Mouse (Mus musculus) limb, embryonic 12.5 days (tissue): ENCODE results near the gene Gnrhr. TPM values are rescaled to one million over a fixed set of nuclear protein-coding genes. Genes with fewer than 3 reads are reported as not detected.

Experiments
- ATAC-seq: fragments of 200-750 bp; cut with Nextera tagmentation; 2 replicates; pipeline ENCODE4 v1.8.0; 2017; ENCODE audit warnings: low read depth, moderate TSS enrichment; ENCODE audit not compliant: insufficient number of reproducible peaks, insufficient read depth, low FRiP score, low TSS enrichment
- H3K27ac ChIP-seq: fragments of 300-500 bp; sonication (generic); 2 replicates; pipeline ENCODE4 v1.5.1; 2016; ENCODE audit warnings: mild to moderate bottlenecking, moderate library complexity
- H3K27me3 ChIP-seq: fragments of 300-500 bp; sonication (generic); 2 replicates; pipeline ENCODE4 v1.6.1; 2016; ENCODE audit warnings: mild to moderate bottlenecking, moderate library complexity
- H3K36me3 ChIP-seq: fragments of 300-500 bp; sonication (generic); 2 replicates; pipeline ENCODE4 v1.6.1; 2016; ENCODE audit warnings: mild to moderate bottlenecking, moderate library complexity
- H3K4me1 ChIP-seq: fragments of 300-500 bp; sonication (generic); replicated peaks from 2 replicates; pipeline ENCODE4 v1.6.1; 2016
- H3K4me2 ChIP-seq: fragments of 300-500 bp; sonication (generic); 2 replicates; pipeline ENCODE4 v1.6.1; 2016; ENCODE audit warnings: mild to moderate bottlenecking, moderate library complexity
- H3K4me3 ChIP-seq: fragments of 300-500 bp; sonication (generic); replicated peaks from 2 replicates; pipeline ENCODE4 v1.5.1; 2016; ENCODE audit warnings: mild to moderate bottlenecking
- H3K9ac ChIP-seq: fragments of 300-500 bp; sonication (generic); replicated peaks from 2 replicates; pipeline ENCODE4 v1.6.1; 2016; ENCODE audit warnings: mild to moderate bottlenecking, moderate library complexity
- H3K9me3 ChIP-seq: fragments of 300-500 bp; sonication (generic); 2 replicates; pipeline ENCODE4 v1.6.1; 2016; ENCODE audit warnings: mild to moderate bottlenecking, moderate library complexity
- WGBS: fragments of 180-500 bp; shearing (Covaris S2); methylation state at CpG from one replicate; pipeline ENCODE4 v1.1.7; 2016; 5-methylcytosine and 5-hydroxymethylcytosine counted together
- polyA plus RNA-seq: library from polyadenylated mRNA; unstranded; fragments of >200 nt; fragmentation: Nextera tagmentation; extraction: Ambion mirVana; gene quantifications from 2 replicates; pipeline ENCODE4 v1.2.1, GENCODE M21; 2016

Gene Gnrhr
- polyA plus RNA-seq, 1 experiment from 2014 or later = not detected

GRCm38 (mm10) chr5:86172088-86172448, 25.6 kb downstream of the Gnrhr start:
- no peak; the same call in 1 of the 2 replicates for ATAC-seq
- Histone ChIP-seq H3K9me3 (no peaks in the 10 kb centered on the region), H3K4me1 (peaks cover 8% of the 10 kb centered on the region; the same call in 1 of the 2 replicates), H3K27me3 (no peaks in the 10 kb centered on the region), H3K4me2 (peak overlapping the region; percentile 78), H3K36me3 (peaks cover 15% of the 10 kb centered on the region), H3K4me3 (peak overlapping the region; percentile 81), H3K27ac (peak overlapping the region; percentile 96), H3K9ac (peak overlapping the region; percentile 83)
- WGBS = 0% methylated on average over 14 of the region's 15 CpGs

Other genes with a start within 250 kb of the Gnrhr start
- gene Cenpc1, start 132.3 kb downstream of the Gnrhr start, polyA plus RNA-seq = 41.4 and 44.0 TPM in 2 replicates
- 0.15 and 0.21 TPM in 2 replicates for gene Stap1, start 126.2 kb downstream of the Gnrhr start, polyA plus RNA-seq
- 17.0 and 18.1 TPM in 2 replicates for gene Uba6, start 25.1 kb downstream of the Gnrhr start, polyA plus RNA-seq
- gene Tmprss11c, start 91.4 kb upstream of the Gnrhr start, polyA plus RNA-seq = not detected in 2 replicates
- not detected in 2 replicates for gene Tmprss11d, start 175.5 kb upstream of the Gnrhr start, polyA plus RNA-seq